Mouse (Mus musculus) liver, embryonic 14.5 days (tissue): ENCODE data around the gene Pcnt.

Experiments used
- CTCF ChIP-seq: IDR thresholded peaks from 2 replicates; pipeline ENCODE4 v1.5.1; 2016; ENCODE audit warnings: antibody characterized with exemption, low read depth, control low read depth
- EP300 ChIP-seq: IDR thresholded peaks from 2 replicates; pipeline ENCODE4 v1.6.1; 2016; ENCODE audit warnings: antibody characterized with exemption, low read depth

GRCm38 (mm10) chr10:76468203-76469162 is 25.9 kb upstream of the Pcnt start, which contains the start of the genes Mcm3ap and Ybey:
- peak; percentile 70 for TF ChIP-seq CTCF
- no peak; the same call in 1 of the 2 replicates for TF ChIP-seq EP300
